Comparison of ENCODE assay signal across 8 mouse cellular contexts in genomic region chr11:106659598-106660295, GRCm38 (mm10). TPM values are rescaled to one million over a fixed set of nuclear protein-coding genes. Genes with fewer than 3 reads are reported as not detected.
A peak's percentile ranks its signal among the peaks of the same experiment; 100 is the strongest.
DNase-seq lines count a peak whose midpoint lies in the region; ATAC-seq lines count a peak whose summit lies in the region.

No protein-coding gene starts in this region.

- WGBS in midbrain, embryonic 10.5 days, result 67% methylated on average over 15 of the region's 15 CpGs
- 52% methylated on average over 15 of the region's 15 CpGs for WGBS in midbrain, embryonic 15.5 days
- 38% methylated on average over 15 of the region's 15 CpGs for WGBS in forebrain, embryonic 11.5 days
- 52% methylated on average over 15 of the region's 15 CpGs for WGBS in limb, embryonic 12.5 days
- WGBS in neural tube, embryonic 15.5 days, result 43% methylated on average over 15 of the region's 15 CpGs

- intact Hi-C loops in heart, postnatal 36 days (cut with DNase I), result loop anchor here (1.0 kb wide), 1 partner anchor 50 kb away; no protein-coding TSS in a partner anchor

- H3K9me3 ChIP-seq in midbrain, embryonic 10.5 days (replicated peaks), result no peaks in the 10 kb centered on the region
- no peaks in the 10 kb centered on the region for H3K9me3 ChIP-seq in midbrain, embryonic 15.5 days
- H3K9me3 ChIP-seq in forebrain, embryonic 11.5 days (ENCODE audit: control insufficient read depth, low read length), result no peaks in the 10 kb centered on the region
- no peaks in the 10 kb centered on the region for H3K9me3 ChIP-seq in limb, embryonic 12.5 days
- no peaks in the 10 kb centered on the region for H3K9me3 ChIP-seq in neural tube, embryonic 15.5 days (replicated peaks)

- no peak overlapping the region for H3K9ac ChIP-seq in midbrain, embryonic 15.5 days
- peak overlapping the region; percentile 9; the same call in 1 of the 2 replicates for H3K9ac ChIP-seq in forebrain, embryonic 11.5 days (ENCODE audit: low read length)
- no peak overlapping the region for H3K9ac ChIP-seq in limb, embryonic 12.5 days (replicated peaks)
- no peak overlapping the region for H3K9ac ChIP-seq in neural tube, embryonic 15.5 days (replicated peaks)

- no peak for ATAC-seq in midbrain, embryonic 15.5 days (replicated peaks)
- ATAC-seq in forebrain, embryonic 11.5 days (replicated peaks; ENCODE audit: low FRiP score), result no peak
- no peak for ATAC-seq in limb, embryonic 12.5 days (ENCODE audit: insufficient number of reproducible peaks, insufficient read depth, low FRiP score, low TSS enrichment, low read depth)
- ATAC-seq in neural tube, embryonic 15.5 days (ENCODE audit: low FRiP score), result no peak
- no peak for ATAC-seq in megakaryocyte progenitor cell, adult 5-6 weeks (replicated peaks; ENCODE audit: poor library complexity)

- no peaks in the 10 kb centered on the region for H3K36me3 ChIP-seq in midbrain, embryonic 10.5 days
- H3K36me3 ChIP-seq in midbrain, embryonic 15.5 days (replicated peaks), result no peaks in the 10 kb centered on the region
- H3K36me3 ChIP-seq in forebrain, embryonic 11.5 days (ENCODE audit: control insufficient read depth, insufficient read depth, low read length), result no peaks in the 10 kb centered on the region
- no peaks in the 10 kb centered on the region for H3K36me3 ChIP-seq in limb, embryonic 12.5 days
- H3K36me3 ChIP-seq in neural tube, embryonic 15.5 days, result no peaks in the 10 kb centered on the region

- peaks cover 50% of the 10 kb centered on the region for H3K4me1 ChIP-seq in midbrain, embryonic 10.5 days
- H3K4me1 ChIP-seq in midbrain, embryonic 15.5 days, result peaks cover 18% of the 10 kb centered on the region; the same call in 1 of the 2 replicates
- peaks cover 15% of the 10 kb centered on the region for H3K4me1 ChIP-seq in forebrain, embryonic 11.5 days (replicated peaks; ENCODE audit: control insufficient read depth, insufficient read depth, low read length)
- peaks cover 33% of the 10 kb centered on the region for H3K4me1 ChIP-seq in limb, embryonic 12.5 days (replicated peaks)
- H3K4me1 ChIP-seq in neural tube, embryonic 15.5 days, result peaks cover 29% of the 10 kb centered on the region

- no peak overlapping the region for H3K4me3 ChIP-seq in midbrain, embryonic 10.5 days
- H3K4me3 ChIP-seq in midbrain, embryonic 15.5 days, result no peak overlapping the region
- H3K4me3 ChIP-seq in forebrain, embryonic 11.5 days (ENCODE audit: low read depth, low read length), result no peak overlapping the region
- no peak overlapping the region for H3K4me3 ChIP-seq in limb, embryonic 12.5 days (replicated peaks)
- H3K4me3 ChIP-seq in neural tube, embryonic 15.5 days (replicated peaks), result no peak overlapping the region

- no peak overlapping the region for H3K4me2 ChIP-seq in midbrain, embryonic 15.5 days
- H3K4me2 ChIP-seq in forebrain, embryonic 11.5 days (ENCODE audit: low read depth, low read length, severe bottlenecking), result no peak overlapping the region
- no peak overlapping the region for H3K4me2 ChIP-seq in limb, embryonic 12.5 days
- H3K4me2 ChIP-seq in neural tube, embryonic 15.5 days, result no peak overlapping the region

- DNase-seq in midbrain, embryonic 10.5 days (ENCODE audit: low spot score), result no peak
- DNase-seq in forebrain, embryonic 11.5 days (ENCODE audit: low spot score), result no peak
- peak; percentile 73 to 81 for DNase-seq in heart, postnatal 36 days
- DNase-seq in right cerebral cortex, postnatal 14 days, result no peak

- no peaks in the 10 kb centered on the region for H3K27me3 ChIP-seq in midbrain, embryonic 10.5 days (ENCODE audit: low read depth, poor library complexity, severe bottlenecking)
- H3K27me3 ChIP-seq in midbrain, embryonic 15.5 days (replicated peaks), result no peaks in the 10 kb centered on the region
- no peaks in the 10 kb centered on the region for H3K27me3 ChIP-seq in forebrain, embryonic 11.5 days (ENCODE audit: control insufficient read depth, insufficient read depth, low read length)
- H3K27me3 ChIP-seq in limb, embryonic 12.5 days, result no peaks in the 10 kb centered on the region
- no peaks in the 10 kb centered on the region for H3K27me3 ChIP-seq in neural tube, embryonic 15.5 days (replicated peaks)

- H3K27ac ChIP-seq in midbrain, embryonic 10.5 days (replicated peaks), result peak overlapping the region; percentile 84
- no peak overlapping the region for H3K27ac ChIP-seq in midbrain, embryonic 15.5 days
- peak overlapping the region; percentile 13; the same call in 1 of the 2 replicates for H3K27ac ChIP-seq in forebrain, embryonic 11.5 days (ENCODE audit: low read depth, low read length)
- H3K27ac ChIP-seq in limb, embryonic 12.5 days, result peak overlapping the region; percentile 76
- H3K27ac ChIP-seq in neural tube, embryonic 15.5 days (replicated peaks), result peak overlapping the region; percentile 65

RNA-seq across cellular contexts. Expression of gene Tex2, which starts 46.5 kb away (rescaled TPM):
- 5.6 and 7.5 TPM in 2 replicates for polyA plus RNA-seq in midbrain, embryonic 10.5 days (2016; fragmentation: Nextera tagmentation; extraction: Ambion mirVana)
- polyA plus RNA-seq in midbrain, embryonic 15.5 days (2015; fragmentation: Nextera tagmentation; extraction: Ambion mirVana), result 31.3 and 32.1 TPM in 2 replicates
- polyA plus RNA-seq in forebrain, embryonic 11.5 days (2014; fragmentation: Nextera tagmentation; extraction: Ambion mirVana), result 8.3 and 8.8 TPM in 2 replicates
- total RNA-seq in heart, postnatal 36 days (2021), result 10 to 100 TPM; 40.1 to 42.1 TPM
- polyA plus RNA-seq in limb, embryonic 12.5 days (2016; fragmentation: Nextera tagmentation; extraction: Ambion mirVana), result 7.8 and 8.1 TPM in 2 replicates
- polyA plus RNA-seq in neural tube, embryonic 15.5 days (2015; fragmentation: Nextera tagmentation; extraction: Ambion mirVana), result 31.6 and 35.1 TPM in 2 replicates
- total RNA-seq in megakaryocyte progenitor cell, adult 5-6 weeks (2015), result 48.2 and 52.8 TPM in 2 replicates
- total RNA-seq in megakaryocyte progenitor cell, adult 5-6 weeks (2017), result 77.8 and 78.5 TPM in 2 replicates

Comparison
In these comparisons a context has a peak if more than half of its experiments do, and no peak if none do; other contexts are left out.
1. DNase-seq: peak in heart, postnatal 36 days (2 of 2); none in midbrain, embryonic 10.5 days (single experiment), forebrain, embryonic 11.5 days (single experiment) and right cerebral cortex, postnatal 14 days (single experiment).